Mouse (Mus musculus) left cerebral cortex, adult 2 months (tissue): ENCODE results near the gene Dhrs7b. TPM values are rescaled to one million over a fixed set of nuclear protein-coding genes. Genes with fewer than 3 reads are reported as not detected.
A peak's percentile ranks its signal among the peaks of the same experiment; 100 is the strongest.
"Not testable (repeated sequence)": the region's sequence is repeated elsewhere in the genome, so short reads cannot be mapped to it uniquely, and the experiment has no call there.

ENCODE experiments used
- DNase-seq, 2 experiments: peaks; one replicate each; pipeline ENCODE4 v3.0.0; 2021 to 2022; ENCODE audit warnings: low spot score in 2 of 2, mixed read lengths in 1 of 2; ENCODE audit errors: extremely low spot score in 1 of 2
- H3K27ac ChIP-seq: fragments of 200-600 bp; 2 replicates; pipeline ENCODE4 v1.8.1; 2022
- H3K4me3 ChIP-seq: fragments of 200-600 bp; 2 replicates; pipeline ENCODE4 v1.8.1; 2022
- CTCF ChIP-seq: fragments of 200-600 bp; IDR thresholded peaks from 2 replicates; pipeline ENCODE4 v1.8.1; 2022; ENCODE audit warnings: antibody characterized with exemption, mild to moderate bottlenecking, moderate library complexity
- intact Hi-C: fragments of 180-260 bp; cut with DNase I; formaldehyde crosslinking; loops from one replicate; pipeline ENCODE4 v1.15.1; 2025
- total RNA-seq, 2 experiments: library from RNA; stranded (reverse); gene quantifications; 2 replicates each; pipeline ENCODE4 v1.2.3; 2021

Gene Dhrs7b
- total RNA-seq, 2 experiments from 2014 or later = 27.3 to 28.4 TPM

DNA sequence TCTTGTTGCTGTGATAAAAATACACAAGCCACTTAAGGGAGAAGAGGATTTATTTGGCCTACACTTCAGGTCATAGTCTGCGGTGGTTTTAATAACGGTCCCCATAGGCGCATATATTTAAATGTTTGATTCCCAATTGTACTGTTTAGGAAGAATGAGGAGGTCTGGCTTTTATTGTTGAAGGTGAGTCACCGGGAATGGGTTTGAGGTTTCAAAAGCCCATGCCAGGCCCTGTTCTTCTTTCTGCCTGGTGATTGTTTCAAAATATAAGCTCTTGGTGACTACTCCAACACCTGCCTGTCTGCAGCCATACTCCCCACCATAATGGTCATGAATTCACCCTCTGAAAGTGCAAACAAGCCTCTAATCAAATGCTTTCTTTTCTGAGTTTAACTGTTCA is 50.1 kb downstream of the Dhrs7b start:
- TF ChIP-seq CTCF = no peak
- Histone ChIP-seq H3K4me3 (no peak overlapping the region), H3K27ac (no peak overlapping the region)
- intact Hi-C loops = no loop called here
- DNase-seq = no peak

DNA sequence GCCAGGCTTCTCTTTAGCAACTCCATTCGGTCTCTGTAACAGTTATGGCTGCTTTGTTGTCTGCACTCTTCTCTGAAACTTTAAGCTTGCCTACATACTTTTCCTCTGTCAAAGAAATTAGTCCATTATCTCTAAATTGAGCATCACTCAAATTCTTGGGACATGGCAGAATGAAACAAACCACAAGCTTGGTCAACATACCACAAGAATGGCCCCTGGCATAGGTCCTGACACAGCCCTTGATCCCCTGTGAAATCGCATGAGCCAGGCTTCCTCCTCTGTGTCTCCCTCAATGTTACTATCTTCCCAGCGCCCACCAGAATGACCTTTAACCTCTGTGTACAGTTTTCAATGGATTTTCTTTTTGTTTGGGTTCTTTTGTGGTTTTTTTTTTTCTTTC is 52.0 kb downstream of the Dhrs7b start:
- Histone ChIP-seq H3K4me3 (no peak overlapping the region), H3K27ac (no peak overlapping the region)
- DNase-seq = no peak
- intact Hi-C loops = no loop called here
- no peak for TF ChIP-seq CTCF

DNA sequence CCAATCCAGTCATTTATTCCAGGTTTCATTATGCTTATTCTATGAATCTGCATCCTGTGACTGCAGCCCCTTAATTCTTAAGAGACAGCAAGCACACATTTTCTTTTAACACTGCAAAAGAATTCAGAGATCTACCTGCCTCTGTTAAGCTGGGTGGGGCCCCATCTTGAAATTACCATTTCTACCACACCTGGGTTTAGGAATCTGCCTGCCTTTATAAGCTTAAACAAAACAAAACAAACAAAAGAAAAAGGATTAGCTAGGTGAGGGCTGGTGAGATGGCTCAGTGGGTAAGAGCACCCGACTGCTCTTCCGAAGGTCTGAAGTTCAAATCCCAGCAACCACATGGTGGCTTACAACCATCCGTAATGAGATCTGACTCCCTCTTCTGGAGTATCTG is 56.6 kb downstream of the Dhrs7b start:
- DNase-seq, H3K27ac ChIP-seq, H3K4me3 ChIP-seq, intact Hi-C loops: not testable (repeated sequence)

DNA sequence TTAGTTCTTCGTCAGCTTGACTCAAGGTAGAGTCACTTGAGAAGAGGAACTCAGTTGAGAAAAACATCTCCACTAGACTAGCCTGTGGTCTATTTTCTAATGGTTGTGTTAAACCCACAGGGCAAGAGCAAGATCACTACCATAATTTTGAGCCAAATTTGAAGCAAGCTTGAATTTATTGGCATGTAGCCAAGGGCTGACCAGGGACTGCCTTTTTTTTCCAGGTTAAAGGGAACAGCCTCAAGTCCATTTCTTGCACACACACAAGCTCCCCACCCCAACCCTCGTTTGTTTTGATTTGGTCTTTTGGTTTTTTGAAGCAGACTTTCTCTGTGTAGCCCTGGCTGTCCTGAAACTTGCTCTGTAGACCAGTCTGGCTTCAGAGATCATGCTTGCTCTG is 59.4 kb downstream of the Dhrs7b start:
- no peak for DNase-seq
- Histone ChIP-seq H3K4me3 (no peak overlapping the region), H3K27ac (no peak overlapping the region)
- no peak for TF ChIP-seq CTCF
- intact Hi-C loops = no loop called here

DNA sequence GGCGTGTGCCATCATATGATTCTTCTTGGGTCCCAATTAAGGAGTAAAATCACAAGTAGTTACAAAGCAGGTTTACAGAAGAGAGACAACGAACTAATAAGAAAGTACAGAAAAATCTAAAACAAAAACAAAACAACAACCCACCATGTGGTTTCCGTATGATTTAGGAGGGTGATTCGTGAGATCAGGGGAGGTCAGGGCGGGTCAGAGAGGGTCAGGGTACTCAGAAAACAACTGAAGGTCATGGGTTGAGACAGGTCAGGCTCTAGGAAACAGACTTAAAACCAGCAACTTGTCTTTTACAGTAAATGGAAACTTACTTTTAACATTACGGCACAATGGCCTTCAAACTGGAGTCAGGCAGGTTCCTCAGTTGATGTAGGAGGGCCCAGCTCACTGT is 59.9 kb downstream of the Dhrs7b start:
- no peak for TF ChIP-seq CTCF
- Histone ChIP-seq H3K4me3 (no peak overlapping the region), H3K27ac (no peak overlapping the region)
- intact Hi-C loops = no loop called here
- DNase-seq = no peak

DNA sequence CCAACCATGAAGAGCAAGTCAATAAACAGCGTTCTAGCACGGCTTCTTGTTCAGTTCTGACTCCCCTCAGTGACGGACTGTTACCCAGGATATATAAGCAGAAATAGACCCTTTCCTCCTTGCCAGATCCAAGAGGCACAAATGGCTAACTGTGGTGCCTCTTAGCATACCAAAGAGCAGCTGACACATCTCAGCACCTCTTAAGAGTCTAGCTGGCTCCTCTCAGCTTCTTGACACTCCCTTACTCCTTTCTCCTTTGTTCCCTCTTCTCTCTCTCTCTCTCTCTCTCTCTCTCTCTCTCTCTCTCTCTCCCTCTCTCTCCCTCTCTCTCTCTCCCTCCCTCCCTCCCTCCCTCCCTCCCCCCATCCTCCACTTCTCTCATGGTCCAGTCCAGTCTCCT is 60.3 kb downstream of the Dhrs7b start:
- Histone ChIP-seq H3K4me3 (no peak overlapping the region), H3K27ac (no peak overlapping the region)
- TF ChIP-seq CTCF = no peak
- intact Hi-C loops = no loop called here
- no peak for DNase-seq

DNA sequence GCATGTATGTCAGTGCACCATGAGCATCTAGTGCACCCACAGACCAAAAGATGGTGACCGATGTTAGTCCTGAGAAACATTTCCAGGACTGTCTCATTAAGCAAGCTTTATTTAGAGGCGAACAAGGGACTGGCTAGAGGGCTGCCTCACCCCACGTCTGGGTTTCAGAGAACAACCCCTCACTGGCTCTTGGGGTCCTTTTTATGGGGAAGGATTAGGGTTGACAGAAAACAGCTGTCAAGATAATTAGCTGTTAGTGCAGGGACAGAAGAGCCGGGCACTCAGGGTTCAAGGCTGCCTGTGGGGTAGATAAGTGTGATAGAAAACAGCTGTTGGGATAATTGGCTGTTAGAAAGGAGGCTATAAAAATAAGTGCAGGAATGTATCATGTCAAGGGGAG is 65.5 kb downstream of the Dhrs7b start:
- no peak for DNase-seq

DNA sequence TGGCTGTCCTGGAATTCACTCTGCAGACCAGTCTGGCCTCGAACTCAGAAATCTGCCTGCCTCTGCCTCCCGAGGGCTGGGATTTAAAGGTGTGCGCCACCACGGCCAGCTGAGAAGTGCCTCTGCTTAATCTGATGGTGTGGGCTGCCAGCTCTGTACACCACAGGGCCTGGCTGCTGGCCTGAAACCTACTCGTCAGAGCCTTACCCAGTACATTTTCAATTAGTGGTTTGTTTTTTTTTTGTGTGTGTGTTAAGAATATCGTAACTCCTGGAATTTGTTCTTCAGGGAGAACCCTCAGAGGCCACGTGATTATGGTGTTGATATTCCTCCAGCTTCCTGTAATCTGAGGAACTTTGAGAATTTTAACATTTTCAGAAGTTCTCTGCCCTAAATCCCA is 71.6 kb downstream of the Dhrs7b start:
- H3K27ac ChIP-seq = no peak overlapping the region
- no peak for TF ChIP-seq CTCF
- no peak for DNase-seq
- H3K4me3 ChIP-seq = no peak overlapping the region
- intact Hi-C loops = no loop called here

More for the DNA sequence above, 65.5 kb downstream of the Dhrs7b start:
- TF ChIP-seq CTCF = no peak
- intact Hi-C loops = no loop called here
- Histone ChIP-seq H3K27ac (no peak overlapping the region), H3K4me3 (no peak overlapping the region)

DNA sequence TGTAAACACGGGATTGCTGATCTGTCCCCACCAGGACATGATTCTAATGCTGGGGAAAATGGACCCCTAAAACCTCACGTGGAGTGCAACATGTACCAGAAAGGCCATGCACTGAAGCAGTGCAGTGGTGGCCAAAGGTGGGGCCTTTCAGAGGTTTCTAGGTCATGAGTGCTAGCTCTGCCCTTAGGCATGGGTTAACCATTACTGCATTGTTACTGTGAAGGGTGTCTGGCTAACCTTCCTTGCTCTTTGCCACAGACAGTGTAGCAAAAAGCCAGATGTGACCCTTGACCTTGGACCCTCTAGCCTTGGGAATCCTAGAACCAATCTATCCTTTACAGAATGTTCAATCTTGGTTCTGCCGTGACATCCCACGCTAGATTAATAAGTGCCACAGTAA is 72.1 kb downstream of the Dhrs7b start:
- Histone ChIP-seq H3K27ac (no peak overlapping the region), H3K4me3 (no peak overlapping the region)
- intact Hi-C loops = no loop called here
- DNase-seq = no peak
- no peak for TF ChIP-seq CTCF

DNA sequence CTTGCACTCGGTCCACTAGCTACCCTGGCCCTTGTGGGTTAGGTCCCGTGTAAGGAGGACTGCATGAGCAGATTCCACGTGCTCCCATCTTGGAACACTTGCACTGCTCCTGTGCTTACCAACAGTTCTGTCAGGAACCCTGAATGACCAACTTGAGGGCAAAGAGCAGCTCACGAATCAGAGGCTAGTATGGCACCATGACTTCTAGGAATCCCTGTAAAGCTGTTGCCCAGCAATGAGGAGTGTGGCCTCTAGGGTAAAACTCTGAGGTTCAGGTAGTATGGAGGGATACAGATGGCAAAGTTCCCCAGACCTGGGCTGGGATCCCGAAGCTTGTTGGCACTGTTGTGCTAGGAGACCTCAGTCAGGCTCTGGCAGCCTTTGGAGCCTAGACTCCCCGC is 73.2 kb downstream of the Dhrs7b start:
- no peak for TF ChIP-seq CTCF
- intact Hi-C loops = no loop called here
- Histone ChIP-seq H3K27ac (no peak overlapping the region), H3K4me3 (no peak overlapping the region)
- DNase-seq = no peak

DNA sequence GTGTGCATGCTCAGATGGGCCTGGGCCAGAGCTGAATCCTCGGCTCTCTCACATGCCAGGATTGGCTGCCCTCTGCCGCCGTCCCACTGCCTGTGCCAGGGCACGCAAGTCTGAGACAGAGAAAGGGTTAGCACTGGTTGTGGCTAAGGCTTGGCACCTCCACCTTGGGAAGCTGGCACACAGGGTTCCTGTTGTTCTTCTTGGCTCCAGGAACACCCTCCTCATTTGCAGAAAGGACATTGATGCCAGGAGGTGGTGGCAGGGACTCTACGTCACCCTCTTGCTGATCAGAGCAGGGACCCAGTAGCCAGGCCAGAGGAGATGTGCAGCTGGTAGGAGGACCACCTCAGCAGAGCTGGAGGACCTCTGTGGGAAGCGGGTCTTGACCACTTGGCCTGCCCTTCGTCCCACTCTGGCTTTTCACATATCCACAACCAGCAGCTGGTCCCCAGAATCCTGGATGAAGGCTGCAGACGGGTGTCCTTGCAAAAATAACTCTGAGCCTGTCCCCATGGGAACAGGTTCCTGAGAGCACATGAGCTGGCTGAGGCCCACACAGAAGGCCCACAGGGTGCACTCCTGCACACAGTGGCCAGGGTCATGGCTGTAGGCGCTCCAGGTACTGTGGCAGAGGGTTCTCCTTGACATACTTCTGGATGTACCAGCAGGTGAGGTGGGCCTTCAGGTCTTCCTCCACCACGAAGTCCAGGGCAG is 75.1 kb downstream of the Dhrs7b start:
- intact Hi-C loops = no loop called here

DNA sequence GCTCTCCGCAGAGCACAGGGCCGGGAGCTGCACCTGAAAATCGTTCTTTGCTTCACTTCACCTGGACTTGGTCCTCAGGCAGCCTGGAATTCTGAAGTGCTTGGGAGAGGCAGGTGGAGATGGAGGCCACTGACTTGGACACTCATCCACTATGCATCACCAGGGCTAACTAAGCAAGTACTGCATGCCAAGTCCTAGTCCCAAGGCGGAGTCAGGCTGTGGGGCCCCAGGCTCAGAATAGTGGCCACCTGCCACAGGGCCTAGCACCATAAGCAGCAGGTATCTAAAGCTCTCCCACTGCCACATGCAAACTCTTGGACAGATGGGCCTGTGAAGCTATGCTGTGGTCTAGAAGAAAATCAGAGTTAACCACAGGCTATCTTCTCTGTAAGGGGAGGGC is 76.0 kb downstream of the Dhrs7b start:
- no peak overlapping the region for H3K4me3 ChIP-seq
- intact Hi-C loops = no loop called here
- no peak for DNase-seq
- TF ChIP-seq CTCF = no peak
- H3K27ac ChIP-seq = no peak overlapping the region

More for the DNA sequence above, 75.1 kb downstream of the Dhrs7b start:
- TF ChIP-seq CTCF = no peak
- H3K4me3 ChIP-seq = no peak overlapping the region
- H3K27ac ChIP-seq = no peak overlapping the region
- DNase-seq = no peak

DNA sequence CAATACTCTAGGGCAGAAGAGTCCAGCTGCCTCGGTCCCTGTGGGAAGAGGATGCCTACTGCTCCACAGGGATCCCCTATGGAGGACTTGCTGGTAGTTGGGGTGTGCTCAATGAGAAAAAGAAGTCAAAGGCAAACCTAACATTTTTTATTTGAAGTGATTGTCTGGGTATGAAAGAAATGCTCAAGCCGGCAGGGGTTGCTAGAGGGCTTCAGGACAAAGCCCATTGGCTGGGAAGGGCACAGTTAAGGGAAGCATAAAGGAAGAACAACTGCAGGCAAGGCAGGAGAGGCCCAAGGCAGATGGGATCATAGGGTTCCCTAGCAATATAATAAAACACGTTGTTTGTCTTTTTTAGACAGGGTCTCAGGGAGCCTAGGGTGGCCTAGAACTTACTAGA is 77.6 kb downstream of the Dhrs7b start:
- Histone ChIP-seq H3K4me3 (no peak overlapping the region), H3K27ac (no peak overlapping the region)
- no peak for DNase-seq
- intact Hi-C loops = no loop called here
- TF ChIP-seq CTCF = peak; percentile 24
